Mouse (Mus musculus) forebrain, postnatal 0 days (tissue): Measurements from ENCODE around the gene S100a7a. TPM values are rescaled to one million over a fixed set of nuclear protein-coding genes. Genes with fewer than 3 reads are reported as not detected.

Experiments used
- ATAC-seq: fragments of 200-750 bp; cut with Nextera tagmentation; 2 replicates; pipeline ENCODE4 v1.8.0; 2017; ENCODE audit warnings: mild to moderate bottlenecking, moderate library complexity
- DNase-seq: peaks from one replicate; pipeline ENCODE4 v3.0.0-alpha.2; 2015
- H3K27ac ChIP-seq: fragments of 300-500 bp; sonication (generic); 2 replicates; pipeline ENCODE4 v1.5.1; 2014; ENCODE audit warnings: low read depth, mild to moderate bottlenecking, antibody characterized with exemption, low read length, moderate library complexity, mixed read lengths
- H3K27me3 ChIP-seq: fragments of 300-500 bp; sonication (generic); 2 replicates; pipeline ENCODE4 v1.6.1; 2014; ENCODE audit warnings: mild to moderate bottlenecking, low read length, mixed read lengths; ENCODE audit not compliant: insufficient read depth
- H3K36me3 ChIP-seq: fragments of 300-500 bp; sonication (generic); 2 replicates; pipeline ENCODE4 v1.6.1; 2014; ENCODE audit warnings: mild to moderate bottlenecking, moderate library complexity; ENCODE audit not compliant: insufficient read depth
- H3K4me1 ChIP-seq: fragments of 300-500 bp; sonication (generic); 2 replicates; pipeline ENCODE4 v1.6.1; 2014; ENCODE audit warnings: antibody characterized with exemption; ENCODE audit not compliant: insufficient read depth
- H3K4me2 ChIP-seq: fragments of 300-500 bp; sonication (generic); 2 replicates; pipeline ENCODE4 v1.6.1; 2014; ENCODE audit warnings: low read depth, mild to moderate bottlenecking, moderate library complexity
- H3K4me3 ChIP-seq: fragments of 300-500 bp; sonication (generic); 2 replicates; pipeline ENCODE4 v1.5.1; 2014; ENCODE audit warnings: low read depth, low read length, mixed read lengths
- H3K9ac ChIP-seq: fragments of 300-500 bp; sonication (generic); 2 replicates; pipeline ENCODE4 v1.6.1; 2014; ENCODE audit warnings: mild to moderate bottlenecking
- H3K9me3 ChIP-seq: fragments of 300-500 bp; sonication (generic); 2 replicates; pipeline ENCODE4 v1.6.1; 2016; ENCODE audit warnings: low read length
- CTCF ChIP-seq: sonication (generic); IDR thresholded peaks from 2 replicates; pipeline ENCODE4 v1.5.1; 2016; ENCODE audit warnings: antibody characterized with exemption, control low read depth, low read depth
- WGBS: fragments of 180-500 bp; shearing (Covaris S2); extraction: QIAGEN DNeasy Blood & Tissue Kit; methylation state at CpG from one replicate; pipeline ENCODE4 v1.1.7; 2014; 5-methylcytosine and 5-hydroxymethylcytosine counted together
- polyA plus RNA-seq: library from polyadenylated mRNA; unstranded; fragments of >200 nt; fragmentation: Nextera tagmentation; extraction: Ambion mirVana; gene quantifications from 2 replicates; pipeline ENCODE4 v1.2.1, GENCODE M21; 2015
- total RNA-seq: library from RNA; depleted of rRNA; stranded (reverse); fragments of >200 nt; gene quantifications from 2 replicates; pipeline ENCODE4 v1.2.3, GENCODE M21; 2014

The S100a7a gene
- total and polyA plus RNA-seq, 2 experiments from 2014 or later: 0.19 TPM; not detected in 1

GRCm38 (mm10) chr3:90647291-90647690 lies 6.5 kb upstream of the S100a7a start:
- ATAC-seq (no peak), DNase-seq (no peak)
- TF ChIP-seq CTCF: no peak
- Histone ChIP-seq H3K9me3 (no peaks in the 10 kb centered on the region), H3K27me3 (no peaks in the 10 kb centered on the region), H3K36me3 (no peaks in the 10 kb centered on the region), H3K27ac (no peak overlapping the region), H3K4me1 (no peaks in the 10 kb centered on the region), H3K4me2 (no peak overlapping the region), H3K4me3 (no peak overlapping the region), H3K9ac (no peak overlapping the region)
- WGBS: 84% methylated on average over 1 of the region's 1 CpGs

DNA sequence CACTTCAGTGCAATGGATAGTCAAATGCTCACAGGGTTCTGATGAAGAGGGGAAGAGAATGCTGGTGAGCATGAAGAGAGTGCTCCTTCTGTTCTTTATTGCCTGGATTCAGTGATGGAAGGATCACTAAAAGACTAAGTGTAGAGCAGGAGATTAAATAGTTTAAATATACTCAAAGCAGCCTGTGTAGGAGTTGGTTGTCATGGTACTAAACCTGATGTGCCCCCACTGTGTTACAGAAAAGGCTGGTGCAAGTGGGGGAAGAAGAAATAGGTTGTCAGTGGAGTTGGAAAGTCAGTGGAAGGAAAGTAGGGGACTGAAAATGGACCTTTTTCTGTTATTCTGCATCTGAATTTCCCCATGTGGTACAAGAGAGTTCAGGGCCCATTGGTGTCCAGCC lies 4.8 kb upstream of the S100a7a start:
- Histone ChIP-seq H3K36me3 (no peaks in the 10 kb centered on the region), H3K9ac (no peak overlapping the region), H3K27ac (no peak overlapping the region), H3K9me3 (no peaks in the 10 kb centered on the region), H3K4me1 (no peaks in the 10 kb centered on the region), H3K27me3 (peaks cover 4% of the 10 kb centered on the region; the same call in 1 of the 2 replicates), H3K4me2 (no peak overlapping the region), H3K4me3 (no peak overlapping the region)
- ATAC-seq (no peak), DNase-seq (no peak)
- no peak for TF ChIP-seq CTCF

DNA sequence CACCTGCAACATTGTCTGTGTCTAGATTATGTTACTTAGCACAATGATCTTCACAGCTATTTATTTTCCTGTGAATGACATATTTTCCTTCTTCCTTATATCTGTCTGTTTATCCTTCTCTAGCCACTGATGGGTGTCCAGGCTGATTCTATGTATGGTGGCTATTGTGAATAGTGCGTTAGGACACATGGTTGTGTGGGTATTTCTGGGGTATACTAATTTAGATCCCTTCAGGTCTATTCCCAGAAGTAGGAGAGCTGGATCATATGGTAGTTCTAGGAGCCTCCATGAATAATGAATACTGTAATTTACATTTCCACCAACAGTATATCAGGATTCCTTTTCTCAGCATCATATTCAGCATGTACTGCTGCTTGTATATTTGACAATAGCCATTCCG lies 4.0 kb upstream of the S100a7a start:
- Histone ChIP-seq H3K9me3 (no peaks in the 10 kb centered on the region), H3K4me1 (no peaks in the 10 kb centered on the region), H3K4me2 (no peak overlapping the region), H3K27ac (no peak overlapping the region), H3K27me3 (peaks cover 4% of the 10 kb centered on the region; the same call in 1 of the 2 replicates), H3K9ac (no peak overlapping the region), H3K4me3 (no peak overlapping the region), H3K36me3 (no peaks in the 10 kb centered on the region)
- no peak for DNase-seq
- ATAC-seq: no peak
- WGBS: 92% methylated on average over 2 of the region's 2 CpGs
- TF ChIP-seq CTCF: no peak

DNA sequence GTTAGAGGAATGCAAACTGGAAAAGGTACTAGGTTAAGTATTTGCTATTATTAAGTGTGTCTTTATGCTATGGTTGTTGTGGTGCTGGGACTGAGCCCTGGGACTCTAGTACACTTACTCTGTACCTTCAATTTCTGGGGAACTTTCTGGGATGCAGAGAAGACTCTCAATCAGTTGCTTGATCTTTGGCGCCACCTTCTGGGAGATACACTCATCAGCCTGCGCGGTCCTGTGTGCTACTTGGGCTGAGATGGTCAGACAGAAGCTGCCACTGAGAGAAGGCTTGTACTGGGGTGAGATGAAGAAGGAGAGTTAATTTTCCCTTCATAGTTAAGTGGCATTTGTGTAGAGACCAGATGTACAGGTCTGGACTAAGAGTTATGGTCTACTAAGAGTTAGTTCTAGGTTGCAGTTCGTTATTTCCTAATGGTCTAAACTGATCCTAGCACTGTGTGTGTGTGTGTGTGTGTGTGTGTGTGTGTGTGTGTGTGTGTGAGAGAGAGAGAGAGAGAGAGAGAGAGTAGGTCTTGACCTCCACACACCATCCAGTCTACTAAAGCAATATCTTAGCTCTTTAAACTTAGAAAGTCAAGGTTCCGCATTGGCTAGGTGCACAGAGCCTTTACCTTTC lies 824 bp upstream of the S100a7a start:
- 35% methylated on average over 5 of the region's 5 CpGs for WGBS

GRCm38 (mm10) chr3:90657405-90657804 lies 3.6 kb downstream of the S100a7a start:
- H3K4me3 ChIP-seq: no peak overlapping the region
- no peak overlapping the region for H3K9ac ChIP-seq
- H3K9me3 ChIP-seq: no peaks in the 10 kb centered on the region
- ATAC-seq: no peak
- no peak for DNase-seq
- no peaks in the 10 kb centered on the region for H3K4me1 ChIP-seq
- H3K27me3 ChIP-seq: peaks cover 4% of the 10 kb centered on the region; the same call in 1 of the 2 replicates
- WGBS: 73% methylated on average over 4 of the region's 4 CpGs
- no peak overlapping the region for H3K4me2 ChIP-seq
- H3K27ac ChIP-seq: no peak overlapping the region
- TF ChIP-seq CTCF: 0 out of 2 replicates have a peak, but pooled peaks have one; percentile 23
- H3K36me3 ChIP-seq: no peaks in the 10 kb centered on the region

More for the DNA sequence above, 824 bp upstream of the S100a7a start:
- DNase-seq (peak; percentile 89), ATAC-seq (peak; percentile 90)
- Histone ChIP-seq H3K4me2 (no peak overlapping the region), H3K4me3 (no peak overlapping the region), H3K4me1 (no peaks in the 10 kb centered on the region), H3K36me3 (no peaks in the 10 kb centered on the region), H3K27ac (no peak overlapping the region), H3K27me3 (peaks cover 4% of the 10 kb centered on the region; the same call in 1 of the 2 replicates), H3K9me3 (no peaks in the 10 kb centered on the region), H3K9ac (no peak overlapping the region)
- peak; percentile 90 for TF ChIP-seq CTCF

GRCm38 (mm10) chr3:90659364-90660044 lies 5.7 kb downstream of the S100a7a start:
- no peak for ATAC-seq
- H3K9me3 ChIP-seq: no peaks in the 10 kb centered on the region
- TF ChIP-seq CTCF: no peak

DNA sequence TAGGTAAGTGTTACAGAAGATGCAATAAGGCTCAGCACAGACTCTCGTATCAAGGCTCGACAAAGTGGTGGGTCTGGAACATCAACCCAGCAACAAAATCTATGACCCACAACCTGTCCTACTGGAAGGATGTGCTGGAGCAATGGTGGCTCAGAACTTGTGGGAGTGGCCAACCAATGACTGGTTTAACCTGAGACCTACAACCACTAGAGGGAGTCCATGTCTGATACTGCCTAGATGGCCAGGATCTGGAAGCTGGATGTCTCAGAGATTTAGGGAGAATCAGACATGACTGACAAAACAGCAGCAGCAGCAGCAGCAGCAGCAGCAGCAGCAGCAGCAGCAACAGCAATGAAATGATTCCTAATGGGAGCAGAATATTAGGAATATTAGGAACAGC lies 10.4 kb downstream of the S100a7a start:
- Histone ChIP-seq H3K27me3 (no peaks in the 10 kb centered on the region), H3K9ac (no peak overlapping the region), H3K4me3 (no peak overlapping the region), H3K27ac (no peak overlapping the region), H3K4me1 (no peaks in the 10 kb centered on the region), H3K4me2 (no peak overlapping the region), H3K9me3 (no peaks in the 10 kb centered on the region), H3K36me3 (no peaks in the 10 kb centered on the region)
- no peak for ATAC-seq
- peak; percentile 19; the same call in 1 of the 2 replicates for TF ChIP-seq CTCF
- 84% methylated on average over 2 of the region's 2 CpGs for whole genome bisulfite sequencing
- DNase-seq: no peak

More at GRCm38 (mm10) chr3:90659364-90660044, 5.7 kb downstream of the S100a7a start:
- no peak overlapping the region for H3K4me2 ChIP-seq
- H3K27ac ChIP-seq: no peak overlapping the region
- no peak overlapping the region for H3K9ac ChIP-seq
- H3K27me3 ChIP-seq: no peaks in the 10 kb centered on the region
- no peak for DNase-seq
- H3K36me3 ChIP-seq: no peaks in the 10 kb centered on the region
- no peak overlapping the region for H3K4me3 ChIP-seq
- no peaks in the 10 kb centered on the region for H3K4me1 ChIP-seq
